Mouse (Mus musculus): Measurements from ENCODE around the gene Mob4.

DNA sequence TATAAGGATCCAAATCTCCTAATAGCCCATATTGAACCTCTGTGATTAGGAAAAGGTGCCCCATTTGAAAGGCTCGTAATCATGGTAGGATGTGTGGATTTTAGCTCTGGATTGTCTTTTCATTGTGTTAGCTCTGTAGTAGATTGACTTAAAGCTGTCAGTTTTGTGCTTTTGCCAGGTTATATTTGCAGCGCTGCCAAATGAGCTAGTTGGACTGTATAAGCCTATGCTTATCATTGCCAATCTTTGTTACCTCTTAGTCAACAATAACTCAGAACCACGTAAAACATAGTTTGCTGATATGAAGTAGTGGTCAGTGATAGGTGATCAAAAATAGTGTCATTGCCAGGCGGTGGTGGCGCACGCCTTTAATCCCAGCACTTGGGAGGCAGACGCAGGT is 14.5 kb downstream of the Mob4 start:
- TF ChIP-seq CTCF (IDR thresholded peaks at IDR 0.05; ENCODE audit: borderline replicate concordance, insufficient read depth, low read depth, low read length) (no peak), POLR2A (IDR thresholded peaks at IDR 0.05; ENCODE audit: borderline replicate concordance, insufficient read depth, low read length) (no peak)
